Mouse (Mus musculus): ENCODE measurements around the gene Lrrc74a. TPM values are rescaled to one million over a fixed set of nuclear protein-coding genes. Genes with fewer than 3 reads are reported as not detected.
A peak's percentile ranks its signal among the peaks of the same experiment; 100 is the strongest.

The Lrrc74a gene
- total RNA-seq, 2 experiments from 2014 or later: not detected

DNA sequence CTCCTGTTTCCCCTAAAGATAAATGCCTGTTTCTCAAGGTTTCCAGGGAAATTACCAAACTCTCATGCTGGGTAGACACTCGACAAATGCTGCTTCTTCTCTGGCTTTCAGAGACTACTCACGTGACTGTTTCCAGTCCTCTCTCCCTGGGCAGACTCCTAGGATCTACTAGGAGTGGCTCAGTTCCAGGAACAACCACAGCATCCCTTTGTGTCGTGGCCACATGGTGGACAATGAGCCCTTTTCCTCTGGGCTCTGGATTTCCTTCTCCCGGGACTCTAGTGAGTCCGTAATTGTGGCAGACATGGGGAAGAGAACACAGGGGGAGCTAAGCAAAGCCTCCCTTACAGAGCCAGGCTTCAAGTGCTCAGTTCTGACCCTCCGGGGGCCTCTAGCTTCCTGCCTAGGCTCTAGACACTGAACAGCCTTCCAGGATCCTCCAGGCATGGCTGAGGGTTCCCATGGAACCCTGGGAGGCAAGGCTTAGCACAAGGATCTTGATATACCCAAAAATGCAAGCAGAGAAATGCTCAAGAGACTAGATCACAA lies 47.6 kb downstream of the Lrrc74a start:
- no peak for ATAC-seq (replicated peaks; ENCODE audit: poor library complexity)

DNA sequence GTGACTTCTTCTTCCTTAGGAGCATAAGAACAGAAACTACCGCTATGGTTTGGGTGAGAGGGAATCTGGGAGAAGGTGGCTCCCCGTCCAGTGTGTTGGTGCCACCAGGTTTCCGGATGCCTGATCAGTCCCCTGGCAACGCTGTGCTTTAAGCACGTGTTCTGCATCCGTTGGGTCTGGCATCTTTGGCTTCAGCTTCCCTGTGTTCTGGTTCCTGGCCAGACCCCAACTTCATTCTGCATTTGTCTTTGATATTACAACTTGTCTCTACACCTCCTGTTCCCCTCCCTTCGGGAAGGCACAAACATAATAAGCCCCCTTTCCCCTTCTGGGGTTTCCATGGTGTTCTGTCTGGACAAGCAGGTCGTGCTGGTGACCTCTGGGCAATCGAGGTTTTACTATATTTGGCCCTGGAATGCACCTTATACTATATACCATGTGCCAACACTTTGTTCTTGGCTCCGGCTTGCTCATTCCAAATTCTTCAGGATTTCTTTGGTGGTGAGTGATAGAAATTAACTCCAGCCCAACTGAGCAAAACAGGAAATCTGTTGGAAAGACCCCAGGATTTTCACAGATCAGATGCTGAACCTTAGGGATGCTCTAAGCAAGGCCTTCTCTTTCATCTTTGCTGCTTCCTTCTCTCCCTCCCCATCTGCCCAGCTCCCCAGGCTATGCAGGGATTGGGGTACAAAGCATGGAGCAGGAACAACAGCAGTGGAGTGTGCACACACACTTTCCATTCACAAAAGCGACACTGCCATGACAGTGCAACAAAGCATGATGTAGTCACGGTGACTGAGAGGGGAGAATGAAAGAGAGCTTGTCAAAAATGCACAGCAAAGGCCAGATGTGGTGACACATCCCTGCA lies 52.2 kb downstream of the Lrrc74a start:
- ATAC-seq (replicated peaks; ENCODE audit: poor library complexity): no peak

DNA sequence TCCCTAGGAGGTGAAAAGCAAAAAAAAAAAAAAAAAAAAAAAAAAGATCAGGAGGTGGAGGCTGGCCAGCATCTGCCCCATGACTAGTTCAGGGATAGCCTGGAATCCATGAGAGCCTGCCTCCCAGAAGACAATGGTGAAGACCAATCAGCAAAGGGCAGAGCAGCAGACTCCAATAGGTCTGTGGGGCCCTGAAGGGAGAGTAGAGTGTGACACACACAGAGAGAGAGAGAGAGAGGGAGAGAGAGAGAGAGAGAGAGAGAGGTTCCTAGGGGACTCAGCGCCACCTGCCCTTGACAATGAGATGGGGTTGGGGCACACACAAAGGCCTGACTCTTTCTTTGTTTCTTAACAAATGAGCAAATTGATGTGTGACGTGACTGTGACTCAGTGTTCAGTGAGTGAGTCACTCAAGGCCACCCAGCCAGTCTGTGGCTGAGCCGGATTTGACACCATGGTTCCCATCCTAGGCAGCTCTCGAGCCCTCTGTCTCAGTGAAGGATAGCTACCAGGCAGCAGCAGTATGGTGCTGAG lies 52.9 kb downstream of the Lrrc74a start:
- ATAC-seq (replicated peaks; ENCODE audit: poor library complexity): no peak

DNA sequence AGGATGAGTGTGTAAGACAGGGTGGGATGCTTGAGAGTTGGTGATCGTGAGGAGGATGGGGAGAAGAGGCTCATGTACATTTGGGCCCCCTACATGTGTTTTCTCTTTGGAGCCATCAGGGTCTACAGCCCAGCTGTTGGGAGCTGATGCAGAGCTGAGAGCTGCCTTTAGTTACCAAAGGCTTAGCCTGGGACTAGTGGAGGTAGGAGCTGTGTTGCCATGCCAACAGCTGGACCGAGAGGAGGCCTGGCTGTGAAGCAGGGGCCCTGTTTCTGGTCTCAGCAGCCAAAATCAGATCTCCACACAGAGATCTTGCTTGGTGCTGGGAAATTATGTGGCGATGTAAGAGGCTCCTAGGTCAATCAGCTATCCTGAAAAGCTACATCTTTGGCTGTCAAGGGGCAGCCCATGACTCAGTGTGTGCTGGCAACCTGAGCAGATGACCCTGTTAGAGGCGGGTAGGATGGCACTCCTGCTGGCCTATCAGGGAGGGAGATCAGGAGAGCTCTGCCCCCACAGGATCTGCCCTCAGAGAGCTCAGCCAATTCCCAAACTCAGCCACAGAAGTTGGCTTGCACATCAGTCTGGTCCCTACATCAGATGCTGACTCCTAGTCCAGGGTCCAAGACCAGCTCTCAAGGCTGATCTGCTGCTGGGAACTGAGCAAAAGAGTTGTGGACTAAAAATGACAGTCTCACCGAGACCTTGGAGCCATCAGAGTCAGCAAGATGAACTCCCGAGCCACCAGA lies 56.1 kb downstream of the Lrrc74a start:
- ATAC-seq (replicated peaks; ENCODE audit: poor library complexity): peak; percentile 18; the same call in 1 of the 2 replicates

- peak; percentile 54 for ATAC-seq (replicated peaks; ENCODE audit: poor library complexity)
These were observed 56.6 kb downstream of the Lrrc74a start for GRCm38 (mm10) chr12:86790849-86791127.

DNA sequence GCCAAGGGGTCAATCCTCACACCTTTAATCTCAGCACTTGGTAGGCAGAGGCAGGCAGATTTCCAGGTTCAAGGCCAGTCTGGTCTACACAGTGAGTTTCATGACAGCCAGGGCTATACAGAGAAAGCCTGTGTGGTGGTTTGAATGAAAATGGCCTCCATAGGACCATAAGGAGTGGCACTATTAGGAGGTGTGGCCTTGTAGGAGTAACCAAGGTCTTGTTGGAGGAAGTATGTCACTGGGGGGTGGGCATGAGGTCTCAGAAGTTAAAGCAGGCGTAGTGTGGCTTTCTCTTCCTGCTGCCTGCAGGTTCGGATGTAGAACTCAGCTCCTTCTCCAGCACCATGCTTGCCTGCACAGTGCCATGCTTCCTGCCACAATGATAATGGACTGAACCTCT lies 57.8 kb downstream of the Lrrc74a start:
- ATAC-seq (replicated peaks; ENCODE audit: poor library complexity): no peak

DNA sequence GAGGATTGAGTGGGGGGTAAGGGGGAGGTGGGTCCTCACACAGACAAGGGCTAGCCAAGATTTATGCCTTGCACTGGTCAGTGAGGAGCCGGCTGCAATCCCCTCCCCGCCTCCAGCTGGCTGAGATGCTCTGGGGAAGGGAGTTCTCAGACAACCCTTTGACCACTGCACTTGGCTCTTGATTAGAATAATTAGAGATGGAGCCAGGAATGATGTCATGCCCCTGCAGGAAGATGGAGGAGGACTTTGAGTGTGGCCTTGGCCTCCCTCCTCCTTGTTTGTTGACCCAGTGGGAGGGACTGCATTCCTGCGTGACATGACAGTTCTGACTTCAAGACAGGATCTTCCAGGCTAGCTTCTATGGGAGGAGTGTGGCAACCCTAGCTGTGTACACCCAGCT lies 59.7 kb downstream of the Lrrc74a start:
- no peak for ATAC-seq (replicated peaks; ENCODE audit: poor library complexity)

- no peak for ATAC-seq (replicated peaks; ENCODE audit: poor library complexity)
These were observed 60.2 kb downstream of the Lrrc74a start for GRCm38 (mm10) chr12:86794331-86794730.

DNA sequence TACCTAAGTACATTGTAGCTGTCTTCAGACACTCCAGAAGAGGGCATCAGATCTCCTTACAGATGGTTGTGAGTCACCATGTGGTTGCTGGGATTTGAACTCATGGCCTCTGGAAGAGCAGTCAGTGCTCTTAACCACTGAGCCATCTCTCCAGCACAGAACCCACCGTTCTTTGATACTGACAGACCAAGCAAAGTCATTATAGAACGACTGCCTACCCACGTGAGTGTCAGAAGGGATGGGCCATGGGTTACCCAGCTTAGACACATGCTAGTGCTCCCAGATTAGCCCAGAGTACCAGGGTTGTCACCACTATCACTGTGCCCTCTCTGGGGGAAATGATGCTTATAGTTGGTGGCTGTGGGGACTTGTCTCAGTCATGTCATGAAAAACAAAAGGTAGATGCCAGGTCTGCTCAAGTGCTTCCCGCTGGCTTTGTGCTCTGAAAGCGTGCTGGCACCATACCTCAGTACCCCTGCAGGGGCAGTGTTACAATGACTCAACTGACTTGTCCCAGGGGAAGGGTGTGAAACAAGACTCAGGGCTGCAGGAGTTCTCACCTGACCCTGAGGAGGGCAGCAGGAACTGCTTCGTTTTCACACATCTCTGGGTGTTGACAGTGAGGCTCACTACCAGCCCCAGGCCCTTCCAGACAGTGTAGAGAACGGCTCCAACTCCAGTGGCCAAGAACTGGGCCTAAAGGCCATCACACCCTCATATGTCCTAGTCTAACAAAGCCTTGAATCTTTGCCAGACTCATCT lies 61.1 kb downstream of the Lrrc74a start:
- ATAC-seq (replicated peaks; ENCODE audit: poor library complexity): peak; percentile 64

GRCm38 (mm10) chr12:86795838-86796232 lies 61.7 kb downstream of the Lrrc74a start:
- peak; percentile 89 for ATAC-seq (replicated peaks; ENCODE audit: poor library complexity)

DNA sequence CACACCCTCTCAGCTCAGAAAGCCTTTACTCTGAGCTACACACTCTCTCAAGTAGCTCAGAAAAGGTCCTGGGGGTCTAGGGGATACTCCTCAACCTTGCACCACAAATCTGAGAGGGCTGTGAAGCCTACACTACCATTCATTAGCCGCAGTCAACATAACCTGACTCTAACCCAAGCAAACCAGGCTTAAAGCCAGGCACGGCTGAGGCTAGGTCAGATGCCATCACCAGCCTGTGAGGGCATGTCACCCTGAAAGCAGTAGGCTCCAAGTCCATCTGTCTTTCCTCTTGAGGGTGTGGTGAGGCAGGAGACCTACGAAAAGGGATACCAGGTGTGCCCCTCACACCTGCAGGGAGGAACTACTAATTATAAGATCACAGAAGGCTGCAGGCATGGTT lies 62.2 kb downstream of the Lrrc74a start:
- ATAC-seq (replicated peaks; ENCODE audit: poor library complexity): no peak

GRCm38 (mm10) chr12:86797771-86798170 lies 63.6 kb downstream of the Lrrc74a start:
- no peak for ATAC-seq (replicated peaks; ENCODE audit: poor library complexity)

DNA sequence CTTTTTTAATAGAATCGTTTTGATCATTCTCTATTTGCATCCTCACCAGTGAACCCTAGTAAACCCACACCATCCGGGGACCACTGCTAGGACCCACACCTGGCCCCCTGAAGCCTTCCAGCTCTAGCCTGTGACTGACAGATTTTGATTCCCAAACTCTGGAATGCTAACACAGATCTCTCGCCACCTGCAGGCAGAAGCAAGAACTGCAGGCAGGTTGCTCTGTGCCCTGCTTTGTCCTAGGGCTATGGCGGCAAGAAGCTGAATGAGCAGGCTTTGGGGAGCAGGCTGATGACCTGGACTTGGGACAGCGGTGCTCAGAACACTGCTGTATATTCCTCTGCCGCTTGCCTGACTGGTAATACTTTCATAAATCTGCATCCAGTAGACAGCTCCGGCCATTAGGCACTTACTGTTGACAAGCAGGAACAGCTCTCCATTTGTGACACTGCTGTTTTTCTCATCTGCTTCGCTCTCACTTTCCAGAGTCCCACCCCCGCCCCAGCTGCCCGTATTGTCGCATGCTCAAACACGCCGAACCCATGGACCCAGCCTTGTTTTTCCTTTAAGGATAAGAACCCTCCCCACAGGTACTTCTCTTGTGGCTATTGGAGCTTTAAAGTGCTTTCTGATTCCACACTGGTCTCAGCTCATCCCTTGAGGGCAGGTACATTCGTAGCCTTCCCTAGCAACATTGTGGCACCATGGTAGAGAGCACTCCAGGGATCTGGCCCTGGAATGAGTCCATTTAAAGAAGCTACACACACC lies 64.8 kb downstream of the Lrrc74a start:
- ATAC-seq (replicated peaks; ENCODE audit: poor library complexity): no peak

- ATAC-seq (replicated peaks; ENCODE audit: poor library complexity): no peak
These were observed 65.6 kb downstream of the Lrrc74a start for GRCm38 (mm10) chr12:86799786-86800185.

- ATAC-seq (replicated peaks; ENCODE audit: poor library complexity): no peak
These were observed 66.2 kb downstream of the Lrrc74a start for GRCm38 (mm10) chr12:86800336-86800735.

DNA sequence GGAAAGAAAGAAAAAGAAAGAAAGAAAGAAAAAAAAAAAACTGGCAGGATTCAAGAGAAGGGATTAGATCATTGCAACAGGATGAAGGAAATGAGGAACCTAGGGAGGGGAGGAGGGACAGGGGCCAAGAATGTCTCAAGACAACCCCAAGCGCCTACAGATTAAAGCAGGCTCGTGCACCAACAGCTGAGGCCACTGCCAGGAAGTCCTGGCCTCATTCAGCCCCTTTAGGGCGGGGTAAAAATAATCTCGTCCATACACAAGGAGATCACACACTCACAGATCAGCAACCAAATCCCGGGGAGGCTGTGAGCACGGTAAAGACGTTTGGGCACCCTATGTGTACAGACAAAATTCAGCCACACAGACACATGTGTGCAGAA lies 66.6 kb downstream of the Lrrc74a start:
- ATAC-seq (replicated peaks; ENCODE audit: poor library complexity): peak; percentile 74

- peak; percentile 18 for ATAC-seq (replicated peaks; ENCODE audit: poor library complexity)
These were observed 67.2 kb downstream of the Lrrc74a start for GRCm38 (mm10) chr12:86801148-86802004.

- ATAC-seq (replicated peaks; ENCODE audit: poor library complexity): no peak
These were observed 68.0 kb downstream of the Lrrc74a start for GRCm38 (mm10) chr12:86802005-86802671.

GRCm38 (mm10) chr12:86802899-86803298 lies 68.7 kb downstream of the Lrrc74a start:
- no peak for ATAC-seq (replicated peaks; ENCODE audit: poor library complexity)
